Mouse (Mus musculus): Measurements from ENCODE around the gene Peg10. TPM values are rescaled to one million over a fixed set of nuclear protein-coding genes. Genes with fewer than 3 reads are reported as not detected.

Peg10 gene
- total and polyA plus RNA-seq, 3 experiments: not detected

Other genes starting within 250 kb of the Peg10 start
- gene Col1a2, start 242.5 kb upstream of the Peg10 start, total RNA-seq (2012; rRNA removed): 0.04 TPM in 1 of 2 replicates, not detected in the other
- gene Col1a2, start 242.5 kb upstream of the Peg10 start, total RNA-seq (2014; rRNA removed): 0.12 TPM in 1 of 2 replicates, not detected in the other
- gene Col1a2, start 242.5 kb upstream of the Peg10 start, polyA plus RNA-seq (2012; ENCODE audit: insufficient read length, low read depth): not detected in 2 replicates
- 13.1 and 13.9 TPM in 2 replicates for gene Casd1, start 146.5 kb upstream of the Peg10 start, total RNA-seq (2012; rRNA removed)
- gene Casd1, start 146.5 kb upstream of the Peg10 start, total RNA-seq (2014; rRNA removed): 38.2 and 42.7 TPM in 2 replicates
- 16.7 and 30.4 TPM in 2 replicates for gene Casd1, start 146.5 kb upstream of the Peg10 start, polyA plus RNA-seq (2012; ENCODE audit: insufficient read length, low read depth)
- not detected in 2 replicates for gene Sgce, start 99 bp upstream of the Peg10 start, total RNA-seq (2012; rRNA removed)
- gene Sgce, start 99 bp upstream of the Peg10 start, total RNA-seq (2014; rRNA removed): not detected in 2 replicates
- gene Sgce, start 99 bp upstream of the Peg10 start, polyA plus RNA-seq (2012; ENCODE audit: insufficient read length, low read depth): not detected in 2 replicates
- not detected in 2 replicates for gene Ppp1r9a, start 155.6 kb downstream of the Peg10 start, total RNA-seq (2012; rRNA removed)
- 1.0 TPM in 1 of 2 replicates, not detected in the other for gene Ppp1r9a, start 155.6 kb downstream of the Peg10 start, total RNA-seq (2014; rRNA removed)
- 0.29 TPM in 1 of 2 replicates, not detected in the other for gene Ppp1r9a, start 155.6 kb downstream of the Peg10 start, polyA plus RNA-seq (2012; ENCODE audit: insufficient read length, low read depth)